Mouse (Mus musculus): ENCODE measurements around the gene Slc9a8.

The Slc9a8 gene

GRCm38 (mm10) chr2:167450647-167451046 is 29.1 kb downstream of the Slc9a8 start:
- DNase-seq, result no peak

- DNase-seq, result no peak
These were observed 32.3 kb downstream of the Slc9a8 start for GRCm38 (mm10) chr2:167453814-167454213.

GRCm38 (mm10) chr2:167456361-167457020 is 35.0 kb downstream of the Slc9a8 start:
- DNase-seq, result no peak

DNA sequence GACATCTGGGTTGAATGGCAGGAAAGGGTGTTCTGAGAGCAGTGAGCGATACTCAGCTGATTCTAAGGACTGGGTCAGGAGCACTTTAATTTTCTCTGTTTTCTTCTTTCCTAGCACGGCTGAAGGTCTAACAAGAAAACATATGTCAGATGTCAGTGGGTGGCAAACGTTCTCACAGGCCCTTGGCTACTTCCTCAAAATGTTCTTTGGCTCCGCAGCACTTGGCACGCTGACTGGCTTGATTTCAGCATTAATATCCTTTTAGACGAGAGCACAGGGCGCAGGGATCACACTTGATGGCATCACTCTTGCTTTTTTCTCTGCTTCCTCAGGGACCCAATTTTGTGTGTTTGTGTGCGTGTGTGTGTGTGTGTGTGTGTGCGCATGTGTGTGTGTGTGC is 35.7 kb downstream of the Slc9a8 start:
- no peak for DNase-seq

DNA sequence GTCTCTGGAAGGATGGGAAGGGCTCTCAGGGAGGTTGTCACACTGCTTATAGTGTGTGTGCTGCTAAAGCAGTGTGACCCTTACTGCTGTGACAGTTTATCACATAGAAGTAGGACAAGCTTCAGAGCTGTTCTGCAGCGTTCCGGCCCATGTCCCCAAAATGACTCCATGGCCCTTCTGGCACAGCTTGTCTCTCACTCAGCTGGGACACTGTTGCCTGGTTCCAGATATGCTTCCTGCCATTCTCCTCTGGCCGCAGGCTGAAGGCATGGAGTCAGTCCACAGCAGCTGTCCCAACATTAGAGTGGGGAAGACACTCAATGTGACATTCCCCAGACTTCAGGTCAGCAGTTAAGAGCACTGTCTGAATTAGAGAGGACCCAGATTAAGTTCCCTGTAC is 37.0 kb downstream of the Slc9a8 start:
- no peak for DNase-seq

- no peak for DNase-seq
These were observed 37.8 kb downstream of the Slc9a8 start for GRCm38 (mm10) chr2:167459071-167459865.

- DNase-seq, result peak; percentile 48 to 64
These were observed 41.4 kb downstream of the Slc9a8 start for GRCm38 (mm10) chr2:167462954-167463353.

DNA sequence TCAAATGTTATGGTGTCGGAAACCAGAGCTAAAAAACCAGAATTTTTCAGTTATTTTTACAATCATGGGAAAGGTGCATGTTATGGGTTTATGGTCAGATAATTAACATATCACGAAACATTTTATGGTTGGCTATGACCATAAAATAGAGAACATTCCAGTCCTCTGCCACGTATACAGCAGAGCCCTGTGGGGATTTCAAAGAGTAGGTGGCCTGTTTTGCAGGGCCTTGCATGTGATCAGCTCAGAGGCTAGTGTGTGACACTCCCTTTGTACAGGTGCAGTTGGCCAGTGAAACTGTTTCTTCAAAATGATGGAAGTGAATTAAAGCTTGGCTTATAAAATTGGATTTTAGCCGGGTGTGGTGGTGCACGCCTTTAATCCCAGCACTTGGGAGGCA is 42.3 kb downstream of the Slc9a8 start:
- DNase-seq, result no peak

GRCm38 (mm10) chr2:167465951-167466350 is 44.4 kb downstream of the Slc9a8 start:
- no peak for DNase-seq

DNA sequence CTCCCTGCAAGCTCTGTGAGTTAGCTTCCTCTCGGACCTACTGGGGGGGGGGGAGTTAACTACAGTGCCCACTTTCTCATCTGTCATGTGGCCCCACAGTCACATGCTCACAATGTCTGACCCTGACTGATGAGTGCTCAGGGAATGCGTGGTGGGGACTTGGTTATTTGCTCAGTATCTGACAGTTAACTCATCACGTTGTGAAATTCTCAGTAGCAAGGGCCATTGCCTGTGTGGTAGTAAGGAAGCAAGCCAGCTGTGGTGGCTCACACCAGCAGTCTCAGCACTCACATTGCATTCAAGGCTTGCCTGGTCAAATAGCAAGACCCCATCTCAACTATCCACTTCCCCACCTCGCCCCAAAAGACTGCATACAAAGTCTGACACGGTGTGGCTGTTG is 45.7 kb downstream of the Slc9a8 start:
- no peak for DNase-seq

DNA sequence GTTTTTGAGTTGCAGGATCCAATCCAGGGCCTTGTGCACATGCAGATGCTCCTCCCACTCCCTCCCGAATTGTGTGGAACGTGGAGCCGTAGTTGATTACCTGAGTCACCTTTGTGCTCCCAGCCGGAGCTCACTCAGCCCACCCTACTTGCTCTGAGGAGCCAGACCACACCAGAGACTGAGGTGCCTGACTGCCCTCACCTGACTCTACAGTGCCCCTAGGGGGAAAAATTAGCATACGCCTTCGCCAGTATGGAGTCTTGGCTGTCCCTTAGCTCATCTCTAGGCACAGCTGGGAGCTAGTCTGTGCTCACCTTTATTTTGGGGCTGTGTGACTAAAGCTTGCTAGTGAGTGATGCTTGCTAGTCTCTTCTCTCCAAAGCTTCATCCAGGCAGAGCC is 46.9 kb downstream of the Slc9a8 start:
- DNase-seq, result no peak

GRCm38 (mm10) chr2:167470611-167471010 is 49.1 kb downstream of the Slc9a8 start:
- no peak for DNase-seq

DNA sequence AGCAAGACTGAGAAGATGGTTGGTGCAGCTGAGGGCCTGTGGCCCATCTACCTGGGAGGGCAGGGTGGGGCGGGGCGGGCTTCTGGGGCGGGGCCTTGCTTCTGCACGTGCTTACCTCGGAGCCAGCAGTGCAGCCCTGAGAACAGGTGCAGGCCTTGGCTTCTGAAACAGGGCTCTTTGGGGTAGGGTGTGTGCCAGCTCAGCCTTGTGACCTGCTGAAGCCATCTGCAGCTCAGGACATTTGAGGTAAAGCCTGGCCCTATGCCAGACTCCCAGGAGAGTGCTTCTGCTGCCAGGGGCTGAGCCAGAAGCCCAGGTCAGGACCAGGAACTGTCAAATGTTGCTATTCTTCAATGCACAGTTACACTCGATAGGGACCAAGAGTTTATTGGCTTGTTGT is 50.1 kb downstream of the Slc9a8 start:
- DNase-seq, result no peak

- no peak for DNase-seq
These were observed 52.7 kb downstream of the Slc9a8 start for GRCm38 (mm10) chr2:167474218-167474617.

- no peak for DNase-seq
These were observed 54.1 kb downstream of the Slc9a8 start for GRCm38 (mm10) chr2:167475596-167475995.

GRCm38 (mm10) chr2:167476200-167476688 is 54.7 kb downstream of the Slc9a8 start:
- DNase-seq, result no peak

DNA sequence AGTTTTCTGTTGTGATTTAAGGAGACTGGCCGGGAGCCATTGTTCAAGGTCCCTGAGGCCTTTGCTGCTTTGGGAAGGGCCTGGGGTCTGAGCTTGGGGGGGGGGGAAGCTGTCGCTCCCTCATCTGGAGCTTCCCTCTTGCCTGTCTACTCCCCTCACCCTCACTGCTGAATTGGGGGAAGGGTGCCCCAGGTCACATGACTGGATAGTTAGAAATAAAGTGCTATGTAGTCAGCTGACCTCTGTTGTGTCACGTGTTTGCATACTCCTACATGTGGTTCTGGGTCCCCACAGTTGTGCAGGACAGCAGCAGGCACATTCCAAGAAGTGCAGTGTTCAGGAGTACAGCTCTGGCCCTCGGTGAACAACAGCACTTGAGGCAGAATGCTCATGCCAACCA is 55.2 kb downstream of the Slc9a8 start:
- DNase-seq, result no peak

- DNase-seq, result no peak
These were observed 56.6 kb downstream of the Slc9a8 start for GRCm38 (mm10) chr2:167478128-167478527.

DNA sequence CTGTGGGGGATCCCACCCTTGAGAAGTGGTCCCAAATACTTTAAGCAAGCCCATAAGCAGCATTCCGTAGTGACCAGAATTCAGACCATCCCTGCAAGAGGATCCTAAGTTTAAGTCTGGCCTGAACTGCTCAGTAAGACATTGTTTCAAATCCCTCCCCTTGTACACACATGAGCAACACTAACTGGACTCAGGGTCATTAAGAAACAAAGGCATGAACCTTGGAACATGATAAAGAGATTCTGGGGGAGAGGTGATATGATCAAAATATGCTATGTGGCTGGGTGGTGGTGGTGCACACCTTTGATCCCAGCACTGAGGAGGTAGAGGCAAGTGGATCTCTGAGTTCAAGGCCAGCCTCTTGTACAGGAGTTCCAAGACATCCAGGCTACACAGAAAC is 58.0 kb downstream of the Slc9a8 start:
- no peak for DNase-seq

DNA sequence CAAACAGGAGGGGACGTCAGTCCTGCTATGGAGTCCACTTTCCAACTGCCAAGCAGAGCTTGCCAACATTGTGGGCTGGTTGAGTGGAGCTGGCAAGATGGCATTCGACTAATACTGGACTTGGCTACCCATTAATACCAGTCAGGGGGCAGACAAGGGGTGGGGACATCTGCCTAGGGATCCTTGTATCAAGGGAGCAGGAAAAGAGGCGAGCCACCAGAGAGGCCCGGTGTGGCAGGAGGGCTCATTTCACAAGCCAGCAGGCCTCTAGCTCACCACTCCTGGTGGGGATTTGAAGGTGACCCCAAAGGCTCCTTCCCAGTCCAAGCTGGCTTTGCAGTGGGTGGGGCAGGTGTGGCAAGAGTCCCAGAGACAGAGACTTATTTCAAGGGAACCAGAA is 61.2 kb downstream of the Slc9a8 start:
- no peak for DNase-seq

- no peak for DNase-seq
These were observed 61.7 kb downstream of the Slc9a8 start for GRCm38 (mm10) chr2:167483081-167483826.

- DNase-seq, result no peak
These were observed 62.4 kb downstream of the Slc9a8 start for GRCm38 (mm10) chr2:167483827-167484410.

DNA sequence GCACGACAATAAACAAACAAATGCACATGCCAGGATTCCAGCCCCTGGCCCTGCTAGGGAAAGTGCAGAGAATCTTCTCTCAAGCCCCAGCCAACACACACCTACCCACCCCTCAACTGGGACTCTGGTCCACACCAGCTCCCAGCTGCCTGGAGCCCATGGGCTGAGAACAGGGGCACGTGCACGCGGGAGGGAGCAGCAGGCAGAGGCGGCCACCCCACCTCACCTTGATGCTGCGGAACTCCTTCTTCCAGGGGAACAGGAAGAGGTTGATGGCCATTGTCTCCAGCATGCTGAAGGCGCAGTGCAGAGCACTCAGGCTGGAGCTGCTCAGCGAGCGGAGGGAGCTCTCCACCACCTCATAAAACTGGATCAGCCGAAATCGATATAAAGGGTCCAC is 63.4 kb downstream of the Slc9a8 start:
- DNase-seq, result no peak
